Mouse (Mus musculus) stomach, postnatal 0 days (tissue): ENCODE results near the gene Erf.

Experiments used
- CTCF ChIP-seq: IDR thresholded peaks from 2 replicates; pipeline ENCODE4 v1.5.1; 2016; ENCODE audit warnings: antibody characterized with exemption, low read depth, mild to moderate bottlenecking, moderate library complexity
- EP300 ChIP-seq: optimal IDR thresholded peaks from 2 replicates; pipeline ENCODE3; 2016; ENCODE audit warnings: antibody characterized with exemption

GRCm38 (mm10) chr7:25203624-25204023 lies 46.9 kb downstream of the Erf start:
- TF ChIP-seq CTCF, result no peak
- no peak for TF ChIP-seq EP300
